ENCODE assay signal across 25 mouse cellular contexts in genomic region chr6:112493371-112493770, GRCm38 (mm10). TPM values are rescaled to one million over a fixed set of nuclear protein-coding genes. Genes with fewer than 3 reads are reported as not detected.
DNase-seq lines count a peak whose midpoint lies in the region; ATAC-seq and TF ChIP-seq lines count a peak whose summit lies in the region.
"Had no signal": no experiment of that assay in that cellular context is flagged by ENCODE, and none has a peak within 500 bp of the region (broad histone marks: within the 10 kb centered on the region; RNA-seq: fewer than 3 reads in every experiment).

No protein-coding gene starts in this region.

- no peak overlapping the region for H3K9ac ChIP-seq in heart, embryonic 11.5 days (ENCODE audit: low read depth, low read length)
- H3K9ac ChIP-seq in midbrain, embryonic 11.5 days (ENCODE audit: low read length): no peak overlapping the region
- H3K9ac ChIP-seq in midbrain, embryonic 14.5 days (replicated peaks; ENCODE audit: low read length): no peak overlapping the region

- TF ChIP-seq CTCF in layer of hippocampus, adult 2 months (conservative IDR thresholded peaks at IDR 0.05): no peak

- no peak overlapping the region for H3K27ac ChIP-seq in heart, embryonic 11.5 days (ENCODE audit: low read depth, low read length)
- no peak overlapping the region for H3K27ac ChIP-seq in midbrain, embryonic 11.5 days (ENCODE audit: low read depth, low read length)
- H3K27ac ChIP-seq in midbrain, embryonic 14.5 days (replicated peaks; ENCODE audit: low read depth, low read length): no peak overlapping the region
- H3K27ac ChIP-seq in layer of hippocampus, adult 2 months: no peak overlapping the region

- H3K4me2 ChIP-seq in heart, embryonic 11.5 days: no peak overlapping the region
- no peak overlapping the region for H3K4me2 ChIP-seq in midbrain, embryonic 11.5 days
- H3K4me2 ChIP-seq in midbrain, embryonic 14.5 days (ENCODE audit: low read length): no peak overlapping the region
- no peak overlapping the region for H3K4me2 ChIP-seq in myocyte (ENCODE audit: low read depth)

- H3K27me3 ChIP-seq in heart, embryonic 11.5 days (ENCODE audit: control insufficient read depth, insufficient read depth, low read length): peaks cover 38% of the 10 kb centered on the region
- H3K27me3 ChIP-seq in midbrain, embryonic 11.5 days (ENCODE audit: control insufficient read depth, insufficient read depth, low read length): peaks cover 34% of the 10 kb centered on the region
- H3K27me3 ChIP-seq in midbrain, embryonic 14.5 days (ENCODE audit: control insufficient read depth, insufficient read depth, low read length): peaks cover 25% of the 10 kb centered on the region
- H3K27me3 ChIP-seq in myocyte (ENCODE audit: control insufficient read depth, insufficient read depth, insufficient read length): peaks cover 22% of the 10 kb centered on the region
- H3K27me3 ChIP-seq: Patski had no signal

- no peak overlapping the region for H3ac ChIP-seq in myocyte (ENCODE audit: control insufficient read depth, insufficient read length)

- H3K4me1 ChIP-seq in heart, embryonic 11.5 days (ENCODE audit: control insufficient read depth, insufficient read depth, low read length): peaks cover 15% of the 10 kb centered on the region
- peaks cover 15% of the 10 kb centered on the region for H3K4me1 ChIP-seq in midbrain, embryonic 11.5 days (ENCODE audit: control insufficient read depth, insufficient read depth, low read length)
- H3K4me1 ChIP-seq in midbrain, embryonic 14.5 days (ENCODE audit: control insufficient read depth, insufficient read depth, low read length): peaks cover 11% of the 10 kb centered on the region; the same call in 1 of the 2 replicates

- H3K36me3 ChIP-seq in heart, embryonic 11.5 days (ENCODE audit: control insufficient read depth, insufficient read depth, low read length): no peaks in the 10 kb centered on the region
- no peaks in the 10 kb centered on the region for H3K36me3 ChIP-seq in midbrain, embryonic 11.5 days (ENCODE audit: control insufficient read depth, insufficient read depth, low read length)
- no peaks in the 10 kb centered on the region for H3K36me3 ChIP-seq in midbrain, embryonic 14.5 days (ENCODE audit: control insufficient read depth, insufficient read depth, low read length)
- no peaks in the 10 kb centered on the region for H3K36me3 ChIP-seq in myocyte (ENCODE audit: control insufficient read depth, insufficient read depth)
- H3K36me3 ChIP-seq: G1E had no signal

- no peak for TF ChIP-seq POLR2A in myocyte (IDR thresholded peaks at IDR 0.05; ENCODE audit: insufficient read length, low read depth)

- 80% methylated on average over 9 of the region's 9 CpGs for WGBS in heart, embryonic 11.5 days (ENCODE audit: insufficient replicate concordance)
- 92% methylated on average over 9 of the region's 9 CpGs for WGBS in midbrain, embryonic 11.5 days
- 87% methylated on average over 9 of the region's 9 CpGs for WGBS in midbrain, embryonic 14.5 days

- peak; percentile 41 for DNase-seq in heart, adult 11 months
- peak; percentile 75 for DNase-seq in midbrain, embryonic 11.5 days (ENCODE audit: low spot score, missing footprints)
- no peak for DNase-seq in midbrain, embryonic 14.5 days
- peak; percentile 20 for DNase-seq in testis, postnatal 10 days (ENCODE audit: low spot score)
- no peak for DNase-seq in testis, postnatal 14 days (ENCODE audit: low spot score)
- no peak for DNase-seq in layer of hippocampus, adult 2 months (ENCODE audit: low spot score in 2 of 2)
- DNase-seq: adrenal gland, adult 2 months; adrenal gland, postnatal 10 days; adrenal gland, postnatal 25 days; B cell, adult 2 months; cerebellum, adult 11 months; cerebellum, adult 11-12 months had no signal

- ATAC-seq in heart, embryonic 11.5 days (replicated peaks; ENCODE audit: insufficient number of reproducible peaks, low FRiP score, low TSS enrichment): no peak
- no peak for ATAC-seq in midbrain, embryonic 11.5 days (ENCODE audit: low FRiP score)
- ATAC-seq in midbrain, embryonic 14.5 days (ENCODE audit: low FRiP score, low TSS enrichment): no peak
- ATAC-seq: activated CD4-positive, CD25-positive, alpha-beta regulatory T cell, adult 4 months; CD4-positive, CD25-positive, alpha-beta regulatory T cell, adult 4 months; Patski had no signal

- H3K79me2 ChIP-seq in myocyte (ENCODE audit: control insufficient read depth, insufficient read depth): no peaks in the 10 kb centered on the region

- no peaks in the 10 kb centered on the region for H3K9me3 ChIP-seq in heart, embryonic 11.5 days (replicated peaks; ENCODE audit: control insufficient read depth, low read length)
- H3K9me3 ChIP-seq in midbrain, embryonic 11.5 days (ENCODE audit: control insufficient read depth, low read length): no peaks in the 10 kb centered on the region
- H3K9me3 ChIP-seq in midbrain, embryonic 14.5 days (ENCODE audit: control insufficient read depth, low read length): no peaks in the 10 kb centered on the region

- no peak overlapping the region for H3K4me3 ChIP-seq in heart, embryonic 11.5 days (ENCODE audit: low read depth, low read length)
- no peak overlapping the region for H3K4me3 ChIP-seq in midbrain, embryonic 11.5 days (ENCODE audit: low read depth, low read length)
- H3K4me3 ChIP-seq in midbrain, embryonic 14.5 days (replicated peaks; ENCODE audit: low read depth, low read length): no peak overlapping the region
- no peak overlapping the region for H3K4me3 ChIP-seq in myocyte
- H3K4me3 ChIP-seq in layer of hippocampus, adult 2 months: no peak overlapping the region

TF ChIP-seq in myocyte, 11 proteins besides CTCF, POLR2A, EP300 and RAD21:
- TF ChIP-seq MYOD1 (IDR thresholded peaks at IDR 0.05; ENCODE audit: control insufficient read depth in 1 of 3, insufficient read length in 2 of 3, low read depth in 2 of 3): peak in 2 of 3 experiments; percentile 67 to 76
- no peak for TF ChIP-seq SRF (IDR thresholded peaks at IDR 0.05; ENCODE audit: control insufficient read depth, insufficient read length, low read depth)
- peak in 1 of 3 experiments; percentile 27 for TF ChIP-seq MYOG (IDR thresholded peaks at IDR 0.05; ENCODE audit: control insufficient read depth in 1 of 3, insufficient read depth in 1 of 3, insufficient read length in 2 of 3, low read depth in 2 of 3)
TF ChIP-seq in myocyte: peak in this region for 2.

RNA-seq across cellular contexts. Expression of gene Oxtr, which starts 3.6 kb away (rescaled TPM):
- 0.13 and 0.26 TPM in 2 replicates for polyA plus RNA-seq in heart, embryonic 11.5 days (2014; fragmentation: Nextera tagmentation; extraction: Ambion mirVana)
- 0.11 and 0.26 TPM in 2 replicates for polyA plus RNA-seq in midbrain, embryonic 11.5 days (2014; fragmentation: Nextera tagmentation; extraction: Ambion mirVana)
- 0.64 and 1.1 TPM in 2 replicates for polyA plus RNA-seq in midbrain, embryonic 14.5 days (2014; fragmentation: Nextera tagmentation; extraction: Ambion mirVana)
- 0.06 TPM for polyA plus RNA-seq in myocyte (2012; fragmentation: generic; extraction: Trizol)
- total RNA-seq in layer of hippocampus, adult 2 months (2021): 1 to 10 TPM; 5.5 to 6.9 TPM
- total RNA-seq: CH12.LX, MEL had no signal
- polyA plus RNA-seq: activated CD4-positive, CD25-positive, alpha-beta regulatory T cell, adult 4 months; CD4-positive, CD25-positive, alpha-beta regulatory T cell, adult 4 months had no signal

RNA-seq across cellular contexts. Expression of gene Cav3, which starts 34.1 kb away (rescaled TPM):
- polyA plus RNA-seq in heart, embryonic 11.5 days (2014; fragmentation: Nextera tagmentation; extraction: Ambion mirVana): 59.6 and 64.9 TPM in 2 replicates
- 0.11 TPM in 1 of 2 replicates, not detected in the other for polyA plus RNA-seq in midbrain, embryonic 11.5 days (2014; fragmentation: Nextera tagmentation; extraction: Ambion mirVana)
- not detected in 2 replicates for polyA plus RNA-seq in midbrain, embryonic 14.5 days (2014; fragmentation: Nextera tagmentation; extraction: Ambion mirVana)
- 304 TPM for polyA plus RNA-seq in myocyte (2012; fragmentation: generic; extraction: Trizol)
- under 1 TPM; 0.52 to 0.74 TPM for total RNA-seq in layer of hippocampus, adult 2 months (2021)
- total RNA-seq: adrenal gland, adult 18-20 months; adrenal gland, adult 2 months; adrenal gland, adult 8-10 months; adrenal gland, postnatal 14 days; adrenal gland, postnatal 25 days; adrenal gland, postnatal 36 days; CH12.LX; ES-E14; G1E; MEL had no signal
- polyA plus RNA-seq: activated CD4-positive, CD25-positive, alpha-beta regulatory T cell, adult 4 months; CD4-positive, CD25-positive, alpha-beta regulatory T cell, adult 4 months; G1E; Patski had no signal

Comparison
In these comparisons a context has a peak if more than half of its experiments do, and no peak if none do; other contexts are left out.
1. DNase-seq: peak in heart, adult 11 months (single experiment), midbrain, embryonic 11.5 days (single experiment) and testis, postnatal 10 days (single experiment); none in midbrain, embryonic 14.5 days (single experiment), testis, postnatal 14 days (single experiment) and layer of hippocampus, adult 2 months (0 of 2).
2. RNA of gene Cav3, which starts 34.1 kb away (polyA plus RNA-seq): 304 TPM in myocyte (single experiment) and 59.6 to 64.9 TPM in heart, embryonic 11.5 days; 0.11 TPM in midbrain, embryonic 11.5 days and not detected in midbrain, embryonic 14.5 days; every median in the first group is over 10 times any median in the second.